Mouse (Mus musculus) right cerebral cortex, postnatal 36 days (tissue): Measurements from ENCODE around the gene Ptprt.
A peak's percentile ranks its signal among the peaks of the same experiment; 100 is the strongest.
"Not testable (repeated sequence)": the region's sequence is repeated elsewhere in the genome, so short reads cannot be mapped to it uniquely, and the experiment has no call there.

Experiments used
- DNase-seq, 2 experiments: peaks; one replicate each; pipeline ENCODE4 v3.0.0; 2022; ENCODE audit warnings: low spot score in 2 of 2, mixed read lengths in 1 of 2

Gene Ptprt

DNA sequence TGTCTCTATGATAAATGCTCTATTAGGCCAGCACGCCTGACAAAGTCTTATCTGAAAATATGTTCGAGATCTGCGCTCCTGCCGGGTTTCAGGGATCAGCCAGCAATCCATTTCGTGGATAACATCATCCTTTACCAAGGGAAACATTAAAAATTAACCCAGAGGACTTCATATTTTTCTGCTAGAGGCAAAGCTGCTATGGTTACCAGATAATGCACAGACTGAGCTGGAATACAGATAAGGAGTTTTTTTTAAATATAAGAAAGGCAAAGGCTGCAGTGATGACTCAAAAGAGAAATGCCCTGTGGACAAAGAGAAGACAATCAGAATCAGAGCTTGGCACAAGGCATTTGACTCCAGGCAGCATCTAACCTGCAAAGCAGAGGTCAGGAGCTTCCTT is 1111.4 kb downstream of the Ptprt start:
- DNase-seq, result no peak

DNA sequence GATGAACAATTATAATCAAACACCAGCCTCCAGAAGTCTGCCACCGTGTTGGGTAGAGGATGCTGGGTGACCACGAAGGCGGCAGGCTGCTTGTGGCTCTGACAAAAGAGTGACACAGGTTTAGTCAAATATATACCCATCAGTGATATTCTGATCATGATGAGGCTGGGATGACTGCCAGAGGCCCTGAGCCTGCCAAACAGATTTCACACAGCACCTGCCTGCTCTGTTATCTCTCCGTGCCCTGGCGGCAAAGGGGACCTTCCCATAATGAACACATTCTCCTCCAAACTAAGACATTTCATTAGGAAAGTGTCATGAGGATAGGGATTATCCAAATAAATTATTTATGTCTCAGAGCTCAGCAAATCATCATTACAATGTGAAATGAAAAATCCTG is 1113.6 kb downstream of the Ptprt start:
- no peak for DNase-seq

DNA sequence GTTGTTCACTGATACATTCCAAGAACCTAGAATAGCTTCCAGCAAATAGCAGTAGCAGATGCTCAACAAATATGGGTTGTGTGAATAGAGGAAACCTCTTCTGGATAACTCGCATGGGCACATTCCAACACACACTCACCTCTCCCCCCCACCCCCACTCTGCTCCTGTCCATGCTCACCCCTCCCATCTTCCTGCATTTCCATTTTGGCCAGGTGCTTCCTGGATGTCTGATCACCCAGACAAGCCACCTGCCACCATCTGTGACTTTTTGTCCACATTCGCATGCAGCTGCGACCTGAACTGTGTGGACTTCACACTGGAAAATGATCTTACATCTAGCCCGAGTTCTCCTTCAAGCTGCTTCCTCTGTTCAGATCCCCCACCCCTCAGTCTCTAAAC is 1115.5 kb downstream of the Ptprt start:
- no peak for DNase-seq

DNA sequence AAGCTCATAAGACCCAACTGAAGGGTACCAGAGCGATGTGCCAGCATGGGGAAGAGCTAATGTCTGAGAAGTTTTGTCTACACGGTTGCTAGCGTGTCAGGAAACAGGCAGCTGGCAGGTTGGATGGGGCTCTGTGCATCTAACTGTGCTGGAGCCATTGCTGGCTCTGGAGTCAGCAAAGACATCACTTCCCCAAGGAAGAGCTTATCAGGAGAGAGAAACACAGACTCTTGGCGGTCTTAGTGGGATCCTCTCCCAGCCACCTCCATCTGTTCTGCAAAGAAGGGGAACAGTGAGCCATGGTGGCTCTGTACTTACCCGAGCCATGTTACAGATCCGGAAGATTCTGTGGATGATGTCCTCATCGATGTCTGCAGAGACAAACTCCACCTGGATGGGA is 1126.8 kb downstream of the Ptprt start:
- no peak for DNase-seq

DNA sequence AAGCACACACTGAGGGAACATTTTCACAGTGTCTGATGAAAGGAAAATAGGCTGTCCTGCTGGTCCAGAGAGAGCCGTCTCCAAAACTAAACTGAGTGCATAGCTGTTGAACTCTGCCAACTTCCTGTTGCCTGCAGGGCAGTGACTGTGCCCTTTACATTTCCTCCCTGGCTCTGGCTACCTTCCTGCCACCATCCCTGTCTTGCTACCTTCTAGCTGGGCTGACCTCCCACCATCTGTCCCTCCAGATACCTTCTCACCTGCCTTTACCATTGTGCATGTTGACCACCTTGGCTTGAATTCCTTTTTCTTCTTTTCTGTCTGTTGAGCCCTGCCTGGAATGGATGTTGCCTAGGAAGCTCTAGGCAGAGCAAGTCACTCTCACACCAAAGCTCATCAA is 1133.8 kb downstream of the Ptprt start:
- DNase-seq, result no peak

DNA sequence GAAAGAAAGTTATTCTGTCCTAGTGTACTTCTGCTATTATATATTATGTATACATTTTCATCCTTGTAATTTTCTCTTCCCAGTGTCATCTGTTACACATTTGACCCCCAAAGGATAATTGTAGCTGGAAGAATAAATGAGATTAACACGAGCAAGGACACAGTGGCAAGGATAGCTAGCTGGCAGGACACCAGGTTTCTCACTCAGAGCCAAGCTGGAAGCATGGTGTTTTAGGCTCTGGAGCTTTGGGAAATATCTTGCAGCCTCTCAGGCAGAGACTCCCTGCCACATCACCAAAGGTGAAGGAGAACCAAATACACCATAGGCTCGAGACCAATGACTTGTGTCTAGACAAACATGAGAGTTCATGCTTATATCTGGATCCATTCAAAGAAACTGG is 1141.3 kb downstream of the Ptprt start:
- no peak for DNase-seq

DNA sequence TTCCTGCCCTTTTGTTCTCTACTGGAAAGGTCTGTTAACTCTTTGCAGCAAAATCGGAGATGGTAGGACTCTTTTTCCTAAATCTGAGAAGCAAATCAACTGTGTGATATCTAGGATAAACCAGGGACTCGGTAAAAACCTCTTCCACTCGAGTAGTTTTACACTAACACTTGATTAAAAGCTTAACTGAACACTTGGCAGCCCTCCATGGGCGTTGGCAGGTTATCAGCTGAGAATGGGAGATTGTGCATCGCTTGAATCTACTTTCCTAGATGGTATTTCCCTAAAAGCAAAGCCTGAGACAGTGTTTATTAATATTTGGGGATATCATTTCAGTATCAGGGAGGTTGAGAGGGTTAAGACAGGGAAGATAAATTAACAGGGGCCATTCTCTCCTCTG is 1144.0 kb downstream of the Ptprt start:
- peak in 1 of 2 experiments; percentile 35 for DNase-seq

DNA sequence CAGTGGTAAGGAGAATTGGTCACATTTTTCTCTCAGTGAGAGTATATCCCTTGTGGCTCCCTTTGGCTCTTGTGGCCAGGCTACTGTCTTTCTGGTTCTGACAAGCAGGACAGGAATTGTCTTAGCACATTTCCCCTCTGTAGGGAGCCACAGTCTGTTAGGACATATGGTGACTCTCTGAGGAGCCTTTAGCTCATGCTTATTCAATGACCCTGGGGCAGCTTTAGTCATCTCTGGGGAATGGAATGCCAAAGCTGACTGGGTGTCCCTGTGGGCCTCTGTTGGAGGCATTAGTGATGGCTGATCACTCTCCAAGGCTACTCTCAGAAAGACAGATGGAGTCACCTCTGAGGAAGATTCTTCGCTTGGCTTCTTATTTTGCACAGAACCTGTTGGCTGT is 1147.7 kb downstream of the Ptprt start:
- no peak for DNase-seq

DNA sequence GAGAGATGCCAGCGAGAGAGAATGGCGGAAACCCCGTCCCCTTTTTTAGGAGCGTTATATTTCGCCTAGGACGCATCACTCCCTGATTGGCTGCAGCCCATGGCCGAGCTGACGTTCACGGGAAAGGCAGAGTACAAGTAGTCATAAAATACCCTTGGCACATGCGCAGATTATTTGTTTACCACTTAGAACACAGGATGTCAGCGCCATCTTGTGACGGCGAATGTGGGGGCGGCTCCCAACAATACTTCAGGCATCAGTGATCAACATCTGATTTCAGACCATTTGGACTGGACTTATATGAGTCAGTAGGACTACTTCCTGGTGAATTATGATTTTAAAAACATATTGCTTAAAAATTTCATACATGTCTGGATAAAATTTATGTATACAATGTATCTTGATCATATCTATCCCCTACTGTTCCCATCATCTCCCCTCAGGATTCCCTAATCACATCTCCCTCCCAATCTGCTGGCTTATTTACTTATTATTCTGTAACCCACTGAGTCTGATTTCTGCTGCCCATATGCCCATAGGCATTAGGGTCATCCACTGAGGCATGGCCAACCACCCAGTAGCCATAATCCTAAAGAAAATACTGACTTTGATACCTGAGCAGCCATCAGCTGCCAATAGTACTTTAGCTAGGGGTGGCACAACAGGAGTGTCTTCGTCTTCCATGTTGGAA is 1148.9 kb downstream of the Ptprt start:
- DNase-seq, result not testable (repeated sequence)

DNA sequence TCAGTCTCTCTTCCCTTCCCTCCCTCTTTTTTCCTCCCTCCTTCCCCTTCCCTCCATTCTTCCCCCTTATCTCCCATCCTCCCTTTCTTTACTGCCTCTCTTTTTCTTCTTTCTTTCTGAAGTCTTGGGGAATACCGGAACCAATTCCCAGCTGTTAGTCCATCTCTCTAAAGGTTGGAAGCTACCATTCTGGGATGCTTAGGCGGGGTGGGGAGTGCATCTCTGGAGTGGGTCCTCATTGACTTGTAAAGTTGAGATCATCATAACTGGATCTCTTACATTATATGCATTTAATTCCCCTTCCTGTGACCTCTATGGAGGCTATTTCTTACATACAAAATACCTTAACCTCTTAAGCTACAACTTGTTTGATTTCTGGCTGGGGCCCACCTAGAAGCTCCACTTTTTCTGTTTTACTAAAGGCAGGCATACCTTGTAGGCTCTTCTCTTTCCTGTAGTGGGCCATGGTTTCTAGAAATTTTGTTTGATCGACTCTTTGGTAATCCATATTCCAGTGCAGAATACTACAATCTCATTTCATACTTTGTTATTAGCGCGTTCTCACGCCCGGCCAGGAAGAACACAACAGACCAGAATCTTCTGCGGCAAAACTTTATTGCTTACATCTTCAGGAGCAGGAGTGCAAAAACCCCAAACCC is 1149.7 kb downstream of the Ptprt start:
- DNase-seq, result no peak

DNA sequence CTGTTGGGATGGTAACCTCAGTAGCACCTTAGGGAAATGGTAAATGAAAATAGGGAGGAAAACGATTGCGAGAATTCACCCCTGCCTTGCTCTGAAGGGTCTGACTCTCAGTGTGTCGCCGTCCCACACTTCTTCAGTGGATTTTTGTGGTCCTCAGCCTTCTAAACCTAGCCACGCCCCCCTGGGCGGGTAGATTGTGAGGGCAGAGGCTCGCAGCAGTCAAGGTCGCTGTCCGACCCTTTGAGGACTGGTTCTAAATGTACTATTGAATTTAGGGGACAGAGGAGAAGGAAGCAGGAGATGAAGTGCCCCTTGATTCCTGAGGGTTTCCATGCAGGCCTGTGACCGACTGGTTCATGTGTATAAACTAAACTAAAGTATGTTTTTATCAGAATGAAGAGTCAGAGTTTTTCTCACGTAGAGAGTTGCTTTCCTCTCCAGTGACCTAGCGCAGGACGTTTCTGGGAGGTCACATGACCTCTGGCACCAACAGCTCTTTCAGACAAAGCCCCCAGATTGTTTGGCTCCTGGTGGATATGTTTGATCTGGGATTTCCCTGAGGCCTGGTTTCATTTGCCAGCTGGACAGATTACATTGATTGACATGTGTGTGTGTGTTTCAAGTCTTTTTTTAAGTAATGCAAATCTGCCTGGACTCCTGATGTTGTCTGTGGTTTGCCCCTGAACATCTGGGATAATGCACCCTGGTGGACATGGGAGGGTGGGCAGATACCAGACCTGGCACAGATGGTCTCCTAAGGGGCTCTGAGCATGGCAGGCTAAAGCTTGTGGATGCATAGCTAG is 1161.6 kb downstream of the Ptprt start:
- DNase-seq, result no peak

DNA sequence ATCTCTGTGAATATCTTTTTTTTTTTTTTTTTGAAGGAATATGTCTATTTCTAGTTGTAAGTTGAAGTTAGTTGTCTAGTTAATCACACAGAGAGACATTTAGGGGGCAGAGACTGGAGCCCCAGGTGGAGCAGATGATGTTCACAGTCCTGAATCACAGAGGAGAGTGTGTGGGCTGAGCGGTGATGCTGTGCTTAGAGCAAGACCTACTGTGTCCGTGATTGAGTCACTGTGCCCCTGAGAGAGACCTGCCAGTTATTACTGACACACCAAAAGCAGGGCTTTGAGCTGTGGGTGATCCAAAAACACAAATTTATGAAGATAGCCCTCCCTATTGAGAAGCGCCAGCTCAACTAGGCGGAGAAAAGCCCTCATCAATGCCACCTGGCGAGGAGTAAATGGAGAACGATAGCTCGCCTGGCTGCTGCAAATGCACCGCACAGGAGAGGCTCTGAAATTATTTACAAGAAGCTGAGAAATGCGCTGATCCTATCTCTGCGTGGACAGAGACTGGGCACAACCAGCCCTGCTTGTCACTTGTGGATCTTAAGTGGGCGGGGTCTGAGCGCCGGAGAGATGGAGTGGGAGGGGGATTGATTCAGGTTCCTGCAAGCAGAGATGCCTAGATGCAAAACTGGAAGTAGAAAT is 1162.4 kb downstream of the Ptprt start:
- DNase-seq, result no peak

DNA sequence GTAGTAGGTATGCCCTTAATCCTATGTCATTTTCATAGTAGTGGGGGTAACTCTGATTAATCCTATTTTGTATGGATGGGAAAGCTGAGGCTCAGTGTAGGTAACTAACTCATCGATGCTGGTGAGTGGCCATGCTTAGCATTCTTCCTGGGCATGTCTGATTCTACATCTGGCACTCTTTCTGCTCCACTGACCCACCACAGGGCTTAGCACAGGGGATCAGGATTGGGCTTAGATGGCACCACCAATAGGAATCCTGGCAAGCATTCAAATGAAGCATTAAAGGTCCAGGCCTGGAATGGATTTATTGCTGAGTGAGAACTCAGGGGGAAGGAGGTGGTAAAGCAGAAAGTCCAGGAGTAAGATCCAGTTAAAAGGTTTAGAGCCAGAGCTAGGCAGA is 1179.2 kb downstream of the Ptprt start:
- DNase-seq, result no peak

DNA sequence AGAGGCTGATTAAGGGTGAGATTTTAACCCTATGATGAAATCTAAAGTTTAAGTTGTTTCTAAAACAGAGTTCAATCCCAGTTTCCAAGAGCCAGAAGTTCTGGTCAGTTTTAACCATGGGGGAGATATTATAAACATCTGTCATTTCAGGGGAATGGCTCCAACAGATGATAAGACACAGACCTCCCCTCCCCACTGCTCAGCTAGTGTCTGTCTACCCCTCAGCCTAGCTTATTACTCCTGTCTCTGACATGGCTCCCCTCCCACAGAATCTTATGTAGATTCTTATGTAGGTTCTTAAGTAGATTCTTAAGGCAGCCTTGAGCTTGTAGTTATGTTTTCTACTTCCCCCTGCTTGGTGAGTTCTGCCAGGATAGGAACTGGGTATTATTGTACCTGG is 1180.5 kb downstream of the Ptprt start:
- no peak for DNase-seq
